Mouse (Mus musculus) megakaryocyte-erythroid progenitor cell, adult 5-6 weeks (primary cell): ENCODE measurements at regions not wholly inside any gene's neighbourhood (a gene's known extent, or its start where the extent isn't known, plus 50 kb on each side); places are given as distances from the start of the nearest gene placed in this dataset.

ENCODE experiments used
- ATAC-seq: replicated peaks from 2 replicates; pipeline ENCODE4 v1.8.0; 2016; ENCODE audit warnings: mild to moderate bottlenecking, inconsistent platforms; ENCODE audit not compliant: severe bottlenecking, poor library complexity, low FRiP score, low TSS enrichment

- 0 out of 2 replicates have a peak, but pooled peaks have one; percentile 44 for ATAC-seq
These were observed 50.7 kb upstream of the Rgs8 start for GRCm38 (mm10) chr1:153601928-153602631.

- no peak for ATAC-seq
These were observed 50.2 kb upstream of the Rgs8 start for GRCm38 (mm10) chr1:153602632-153602965.
